Mouse (Mus musculus) frontal cortex, adult (tissue): ENCODE results near the gene Psmb3.
"Not testable (repeated sequence)": the region's sequence is repeated elsewhere in the genome, so short reads cannot be mapped to it uniquely, and the experiment has no call there.

ENCODE experiments used
- ATAC-seq: cut with Nextera tagmentation; 2 replicates; pipeline ENCODE4 v1.9.2; 2017; ENCODE audit warnings: mild to moderate bottlenecking, moderate library complexity, mixed read lengths; ENCODE audit not compliant: low TSS enrichment

Gene Psmb3

DNA sequence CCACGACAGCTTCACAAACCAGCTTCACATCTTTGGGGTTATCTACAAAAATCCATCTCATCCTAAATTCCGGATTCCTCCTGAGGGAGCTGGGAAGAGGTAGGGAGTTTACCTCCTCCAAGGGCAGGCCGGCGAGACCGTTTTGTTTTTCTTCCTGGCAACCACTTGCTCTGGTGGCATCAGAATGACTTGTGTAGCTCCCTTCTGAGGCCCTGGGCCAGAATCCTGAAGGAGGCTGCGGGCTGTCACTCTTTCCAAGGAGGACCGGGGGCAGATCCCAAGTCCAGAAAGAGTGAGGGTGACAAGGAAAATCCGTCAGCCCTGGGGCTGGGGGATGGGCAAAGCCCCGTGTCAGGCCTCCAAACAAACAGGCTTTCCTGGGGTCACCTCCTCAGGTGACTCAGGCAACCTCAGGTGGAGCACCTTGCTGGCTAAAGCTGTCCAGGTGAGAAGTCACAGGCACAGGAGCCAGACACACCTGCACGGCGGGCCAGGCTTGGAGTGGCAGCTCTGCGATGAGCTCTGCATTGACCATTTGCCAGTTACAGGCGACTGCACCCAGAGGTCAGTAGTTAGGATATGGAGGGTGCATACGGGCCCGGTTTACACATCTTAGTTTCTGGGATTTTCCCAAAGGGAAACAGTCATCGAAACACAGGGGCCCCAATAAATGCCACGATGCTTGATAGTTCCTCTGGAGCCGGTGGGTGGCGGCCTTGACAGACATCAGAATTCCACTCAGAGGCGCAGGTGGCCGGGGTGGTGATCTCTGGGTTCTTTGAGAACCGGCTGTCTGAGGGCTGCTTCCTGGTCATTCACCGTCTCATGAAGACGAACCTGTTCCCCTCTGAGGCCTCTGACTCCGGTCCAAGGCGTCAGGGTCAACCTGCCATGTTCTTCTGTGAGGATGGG is 14.4 kb downstream of the Psmb3 start:
- ATAC-seq = no peak

DNA sequence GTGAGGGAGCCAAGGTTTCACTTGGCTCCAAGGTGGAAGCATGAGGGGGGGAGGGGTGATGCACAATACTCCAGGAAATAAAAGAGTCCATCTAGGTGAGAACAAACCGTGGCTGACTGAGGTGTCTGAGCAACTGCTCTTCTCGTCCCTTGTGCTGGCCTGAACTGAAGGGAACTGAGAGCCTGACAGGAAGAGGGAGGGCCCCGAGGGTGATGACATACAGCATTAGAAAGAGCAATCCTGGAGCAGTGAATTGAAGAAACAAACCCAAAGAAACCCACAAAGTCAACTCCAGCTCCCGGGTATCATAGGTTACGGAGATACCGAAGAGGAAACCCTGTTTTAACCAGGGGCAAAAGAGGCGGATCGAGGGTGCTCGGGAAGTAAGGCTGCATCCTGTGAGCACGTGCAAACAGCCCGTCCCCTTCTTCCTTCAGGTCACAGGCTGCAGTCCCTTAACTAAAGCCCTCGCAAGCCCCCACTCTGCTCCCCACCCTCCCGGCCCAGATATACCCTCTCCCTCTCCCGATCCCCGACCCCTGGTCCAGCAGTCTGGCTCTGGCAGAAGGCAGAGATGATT is 15.2 kb downstream of the Psmb3 start:
- ATAC-seq = no peak

- ATAC-seq = no peak
These were observed 15.8 kb downstream of the Psmb3 start for GRCm38 (mm10) chr11:97719041-97719440.

DNA sequence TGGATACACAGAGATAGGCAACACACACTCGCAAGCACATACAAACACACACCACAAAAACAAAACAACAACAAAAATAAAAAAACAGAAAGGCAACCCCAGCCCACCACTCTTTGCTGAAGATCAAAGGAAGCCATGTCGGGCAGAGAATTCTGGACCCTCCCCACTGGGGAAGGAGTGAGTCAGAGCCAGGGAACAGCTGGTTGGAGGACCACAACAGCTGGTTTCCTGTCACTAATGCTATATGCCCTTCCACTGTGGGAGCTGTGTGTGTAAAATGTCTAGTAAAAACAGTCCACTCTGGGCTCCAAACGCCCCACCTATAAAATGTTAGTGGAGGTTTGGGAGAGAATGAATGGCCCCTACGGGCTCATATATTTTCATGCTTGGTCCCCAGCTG is 18.1 kb downstream of the Psmb3 start:
- ATAC-seq = no peak

DNA sequence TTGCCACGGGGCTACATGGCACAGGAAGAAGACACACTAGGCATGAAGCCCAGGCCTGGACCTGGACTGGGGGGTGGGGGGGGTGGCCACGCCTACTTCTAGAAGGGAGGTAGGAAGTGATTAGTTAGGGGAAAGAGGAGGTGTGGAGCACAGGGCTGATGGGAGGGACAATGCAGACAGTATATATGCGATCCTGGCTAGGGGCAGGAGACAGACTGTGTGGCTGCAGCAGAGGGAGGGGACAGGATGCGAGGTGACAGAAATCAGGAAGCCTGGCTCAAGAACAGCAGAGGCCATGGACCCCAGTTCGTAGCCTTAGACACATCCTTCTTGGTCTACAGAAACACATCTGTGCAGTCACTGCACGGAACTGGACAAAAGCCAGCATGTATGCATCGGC is 20.5 kb downstream of the Psmb3 start:
- ATAC-seq = no peak

DNA sequence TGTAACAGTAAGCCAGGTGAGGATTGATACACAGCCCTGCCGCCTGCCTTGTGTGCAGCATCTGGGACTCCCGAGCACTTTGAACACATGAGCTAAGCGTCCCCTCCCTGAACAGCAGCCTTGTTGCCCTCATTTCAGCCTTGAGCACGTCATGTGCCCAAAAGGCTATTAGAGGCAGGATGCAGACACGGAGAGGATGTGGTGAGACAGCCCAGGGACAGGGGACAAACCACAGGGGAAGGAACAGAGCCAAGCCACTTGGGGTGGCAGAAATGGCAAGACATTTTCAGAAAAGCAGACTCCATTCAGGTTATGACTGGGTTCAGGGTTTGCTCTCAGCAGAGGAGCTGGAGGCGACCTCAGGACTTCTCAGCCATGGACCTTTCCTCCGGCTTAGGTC is 25.1 kb downstream of the Psmb3 start:
- no peak for ATAC-seq

DNA sequence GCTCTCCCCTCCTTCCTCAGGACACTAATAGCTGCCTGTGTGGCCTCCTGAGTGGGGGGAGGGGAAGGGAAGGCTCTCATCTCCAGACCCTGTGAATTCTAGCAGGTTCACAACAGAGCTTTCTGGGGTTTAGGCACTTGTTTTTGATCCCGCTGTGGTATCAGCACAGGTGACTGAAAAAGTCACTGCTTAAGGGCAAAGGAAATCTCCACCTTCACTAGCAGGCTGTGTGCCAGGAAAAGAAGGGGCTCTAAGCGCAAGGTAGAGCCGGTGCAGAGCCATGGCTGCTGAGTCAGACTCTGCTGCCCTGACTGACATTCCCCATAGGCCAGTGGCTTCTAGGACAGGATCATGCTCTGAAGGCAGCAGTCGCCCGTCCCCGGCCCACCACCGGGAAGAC is 25.5 kb downstream of the Psmb3 start:
- ATAC-seq = no peak

DNA sequence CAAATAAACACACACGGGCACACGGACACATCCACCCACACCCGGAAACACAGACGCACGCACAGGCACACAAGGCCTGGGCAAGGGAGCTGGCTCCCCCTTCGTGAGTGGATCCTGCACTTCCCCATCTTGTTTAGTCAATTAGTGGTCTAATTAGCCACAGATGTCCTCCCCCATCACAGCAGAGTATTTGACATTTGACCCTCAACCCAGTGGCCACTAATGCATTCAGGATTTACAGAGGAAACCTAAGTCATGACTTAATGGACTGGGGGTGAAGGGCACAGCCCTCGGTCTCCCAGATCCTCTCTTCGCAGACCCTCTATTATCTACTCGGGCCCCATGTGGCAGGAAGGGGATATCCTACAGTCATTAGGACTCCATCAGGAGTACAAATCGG is 30.5 kb downstream of the Psmb3 start:
- no peak for ATAC-seq

DNA sequence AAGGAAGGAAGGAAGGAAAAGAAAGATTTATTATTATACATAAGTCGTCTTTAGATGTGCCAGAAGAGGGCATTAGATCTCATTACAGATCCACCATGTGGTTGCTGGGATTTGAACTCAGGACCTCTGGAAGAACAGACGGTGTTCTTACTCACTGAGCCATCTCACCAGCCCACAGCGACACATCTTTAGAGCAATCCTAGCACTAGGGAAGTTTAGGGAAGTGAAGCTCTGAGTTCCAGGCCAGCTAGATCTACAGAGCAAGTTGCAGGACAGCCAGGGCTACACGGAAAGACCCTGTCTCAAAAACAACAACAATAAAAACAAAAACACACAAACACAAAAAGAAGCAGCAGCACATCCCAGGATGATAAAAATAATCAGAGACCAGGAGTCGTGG is 31.6 kb downstream of the Psmb3 start:
- not testable (repeated sequence) for ATAC-seq

- ATAC-seq = no peak
These were observed 33.4 kb downstream of the Psmb3 start for GRCm38 (mm10) chr11:97736645-97737044.

- ATAC-seq = no peak
These were observed 34.4 kb downstream of the Psmb3 start for GRCm38 (mm10) chr11:97737600-97737999.

DNA sequence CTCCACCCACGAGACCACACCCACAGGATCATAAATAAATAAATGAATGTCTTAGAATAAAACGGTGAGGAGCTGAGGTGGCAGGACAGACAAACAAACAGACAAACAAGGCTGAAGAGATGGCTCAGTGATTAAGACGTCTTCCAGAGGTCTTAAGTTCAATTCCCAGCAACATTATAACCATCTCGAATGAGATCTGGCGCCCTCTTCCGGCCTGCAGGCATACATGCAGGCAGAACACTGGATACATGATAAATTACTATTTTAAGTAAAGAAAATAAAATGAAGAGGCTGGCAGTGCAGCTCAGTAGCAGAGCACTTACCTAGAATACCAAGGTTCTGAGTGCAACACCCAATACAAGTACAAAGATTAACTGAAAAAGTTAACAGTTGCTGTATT is 35.5 kb downstream of the Psmb3 start:
- no peak for ATAC-seq

- no peak for ATAC-seq
These were observed 36.0 kb downstream of the Psmb3 start for GRCm38 (mm10) chr11:97739155-97739554.

DNA sequence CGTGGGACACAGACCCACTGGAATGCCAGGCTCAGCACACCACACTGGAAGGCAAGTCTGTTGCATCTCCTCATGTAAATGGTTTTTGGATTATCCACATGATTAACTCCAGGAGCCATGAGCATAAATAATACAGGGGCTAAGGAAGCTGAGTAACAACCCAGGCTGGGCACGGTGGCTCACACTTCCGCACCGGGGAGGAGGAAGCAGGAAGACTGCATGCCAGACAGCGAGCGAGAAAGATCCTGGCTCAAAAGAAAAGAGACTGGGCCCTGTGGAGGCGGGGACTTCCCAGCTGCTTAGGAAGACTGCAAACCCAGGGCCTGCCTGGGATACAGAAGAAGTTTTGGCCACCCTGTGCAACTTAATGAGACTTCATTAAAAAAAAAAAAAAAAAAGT is 37.0 kb downstream of the Psmb3 start:
- no peak for ATAC-seq

- ATAC-seq = no peak
These were observed 39.0 kb downstream of the Psmb3 start for GRCm38 (mm10) chr11:97742157-97742556.

DNA sequence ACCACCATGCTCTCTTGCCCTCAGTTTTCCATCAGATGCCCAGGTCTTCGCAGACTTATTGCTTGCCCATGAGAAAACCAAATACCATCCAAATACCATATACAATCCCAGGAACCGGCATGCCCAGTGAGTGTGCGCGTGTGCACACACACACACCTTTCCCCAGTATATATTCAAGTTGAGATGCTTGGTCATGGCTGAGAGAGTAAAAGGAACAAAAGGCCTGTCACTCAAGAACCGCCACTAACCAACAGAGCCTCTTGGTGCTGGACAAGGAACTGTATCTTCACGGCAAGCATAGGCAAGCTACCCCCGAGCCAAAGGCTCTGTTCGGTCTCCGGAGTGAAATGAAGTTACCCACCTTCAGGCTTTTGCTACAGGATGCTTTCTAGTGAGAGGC is 39.4 kb downstream of the Psmb3 start:
- no peak for ATAC-seq

DNA sequence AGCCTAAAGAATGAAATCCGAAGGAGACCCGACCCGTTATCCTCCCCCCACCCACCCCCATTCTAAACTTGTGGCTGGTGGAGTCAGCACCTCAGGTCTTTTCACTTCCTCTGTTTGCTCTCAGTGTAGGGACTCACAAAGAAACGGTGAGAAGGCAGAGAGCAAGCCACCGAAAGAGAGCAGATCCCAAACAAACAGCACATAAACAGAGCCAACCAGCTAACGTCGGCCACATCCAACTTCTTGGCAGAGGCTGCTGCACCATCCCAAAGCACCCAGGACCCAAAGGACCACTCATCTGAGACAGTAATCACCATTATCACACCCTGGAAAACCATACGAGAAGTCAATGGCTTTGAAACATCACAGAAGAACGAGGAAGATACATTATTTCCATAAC is 40.2 kb downstream of the Psmb3 start:
- no peak for ATAC-seq

DNA sequence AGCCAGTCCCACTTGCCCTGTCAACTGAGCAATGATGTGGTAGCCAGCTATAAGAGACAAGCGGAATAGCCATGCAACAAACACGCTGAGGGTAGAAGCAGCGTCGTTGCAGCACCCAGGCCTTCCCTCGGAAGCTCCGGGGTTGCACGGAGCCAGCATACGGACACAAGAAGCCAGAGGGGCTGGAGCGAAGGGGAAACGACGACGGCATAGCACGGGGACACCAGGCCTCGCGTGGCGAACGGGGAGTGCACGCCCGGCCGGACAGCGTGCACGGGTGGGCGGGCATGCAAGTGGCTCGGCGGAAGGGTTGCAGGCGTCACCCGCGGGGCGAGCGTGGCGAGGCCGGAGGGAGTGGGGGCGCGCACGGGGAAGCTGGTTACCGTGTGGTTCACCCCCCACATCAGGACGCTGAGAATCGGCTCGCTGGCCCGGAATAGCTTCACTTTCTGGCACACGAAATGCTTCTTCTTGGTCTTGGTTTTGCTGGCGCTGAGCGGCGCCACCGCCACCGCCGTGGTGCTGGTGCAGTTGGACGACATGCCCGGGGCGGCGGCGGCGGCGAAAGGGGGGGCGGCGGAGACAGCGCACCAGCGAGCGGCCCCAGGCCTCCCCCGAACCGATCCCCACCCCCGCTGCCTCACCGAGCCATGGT is 41.0 kb downstream of the Psmb3 start, which contains the start of gene Pip4k2b:
Pip4k2b (minus strand) TSS at position 642 of the 655 bp plus-strand sequence.
- ATAC-seq = peak; percentile 17; the same call in 1 of the 2 replicates

- ATAC-seq = peak; percentile 87
These were observed 41.6 kb downstream of the Psmb3 start for GRCm38 (mm10) chr11:97744718-97745330.

- no peak for ATAC-seq
These were observed 42.1 kb downstream of the Psmb3 start for GRCm38 (mm10) chr11:97745331-97745721.

DNA sequence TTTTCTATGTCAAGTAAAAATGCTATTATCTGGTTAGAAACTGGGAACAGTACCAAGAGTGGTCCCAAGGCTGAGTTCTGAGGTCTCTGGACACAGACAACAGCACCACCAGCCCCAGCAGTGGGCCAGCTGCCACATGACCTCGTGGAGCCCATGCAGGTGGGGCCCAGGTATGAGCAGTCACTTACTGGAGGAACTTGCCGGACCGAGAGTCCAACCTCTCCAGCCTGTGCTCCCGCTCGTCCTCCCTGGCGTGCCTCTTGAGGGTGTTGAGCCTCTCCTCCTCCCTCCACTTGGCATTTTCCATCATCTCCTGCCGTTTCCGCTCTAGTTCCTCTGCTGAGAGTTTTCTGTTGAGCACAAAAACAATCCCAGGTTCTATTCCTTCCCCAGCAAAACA is 44.6 kb downstream of the Psmb3 start:
- ATAC-seq = no peak

DNA sequence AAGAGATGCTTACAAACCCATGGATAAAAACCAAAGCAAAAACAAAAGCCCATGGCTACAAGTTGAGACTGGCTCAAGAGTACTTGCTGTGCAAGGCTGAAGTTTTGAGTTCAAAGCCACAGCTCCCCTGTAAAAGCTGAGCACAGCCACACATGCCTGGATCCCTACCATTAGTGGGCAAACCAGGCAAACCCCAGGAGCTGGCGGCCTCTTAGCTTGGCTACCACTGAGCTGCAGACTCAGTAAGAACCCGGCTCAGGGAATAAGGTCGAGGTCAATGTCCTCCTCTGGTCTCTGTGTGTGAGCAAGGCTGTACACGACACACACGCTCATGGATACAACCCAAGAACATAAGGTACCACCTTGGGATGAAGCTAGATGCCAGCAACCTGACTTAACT is 45.3 kb downstream of the Psmb3 start:
- no peak for ATAC-seq
